Mouse (Mus musculus): ENCODE results near the gene Gm20662. TPM values are rescaled to one million over a fixed set of nuclear protein-coding genes. Genes with fewer than 3 reads are reported as not detected.

Gm20662 gene
- polyA plus RNA-seq, 1 experiment from 2014 or later = not detected

DNA sequence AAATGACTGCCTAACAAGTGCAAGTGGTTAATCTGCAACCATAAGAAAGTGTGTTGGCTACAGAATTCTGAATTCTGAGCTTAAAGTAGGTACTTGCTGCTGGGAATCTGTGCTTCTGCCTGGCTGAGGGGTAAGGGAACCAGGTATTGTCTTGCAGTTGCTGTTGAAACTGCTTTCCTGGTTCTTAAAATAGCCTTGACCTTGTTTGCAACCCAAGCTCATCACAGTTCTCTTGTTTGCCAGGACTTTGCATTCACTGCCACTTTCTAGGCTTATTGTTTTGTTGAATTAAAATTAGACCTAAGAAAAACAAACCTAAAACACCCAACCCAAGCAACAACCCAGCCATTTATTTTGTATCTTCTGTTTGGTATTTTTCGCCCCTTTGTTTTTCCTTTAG, 24.6 kb downstream of the Gm20662 start:
- WGBS = 94% methylated on average over 1 of the region's 1 CpGs
- peaks cover 8% of the 10 kb centered on the region; the same call in 1 of the 2 replicates for H3K36me3 ChIP-seq (ENCODE audit: control insufficient read depth, insufficient read depth, low read length)
- H3K4me1 ChIP-seq (ENCODE audit: control insufficient read depth, insufficient read depth, low read length) = no peaks in the 10 kb centered on the region
- H3K9me3 ChIP-seq (ENCODE audit: control insufficient read depth, low read length) = no peaks in the 10 kb centered on the region
- H3K27ac ChIP-seq (ENCODE audit: low read depth, low read length) = no peak overlapping the region
- H3K9ac ChIP-seq (replicated peaks; ENCODE audit: low read depth, low read length) = no peak overlapping the region
- H3K4me3 ChIP-seq (ENCODE audit: low read depth, low read length) = no peak overlapping the region
- H3K4me2 ChIP-seq (ENCODE audit: low read depth, low read length) = no peak overlapping the region
- ATAC-seq (ENCODE audit: low read depth) = no peak
- H3K27me3 ChIP-seq (ENCODE audit: control insufficient read depth, insufficient read depth, low read length) = no peaks in the 10 kb centered on the region

DNA sequence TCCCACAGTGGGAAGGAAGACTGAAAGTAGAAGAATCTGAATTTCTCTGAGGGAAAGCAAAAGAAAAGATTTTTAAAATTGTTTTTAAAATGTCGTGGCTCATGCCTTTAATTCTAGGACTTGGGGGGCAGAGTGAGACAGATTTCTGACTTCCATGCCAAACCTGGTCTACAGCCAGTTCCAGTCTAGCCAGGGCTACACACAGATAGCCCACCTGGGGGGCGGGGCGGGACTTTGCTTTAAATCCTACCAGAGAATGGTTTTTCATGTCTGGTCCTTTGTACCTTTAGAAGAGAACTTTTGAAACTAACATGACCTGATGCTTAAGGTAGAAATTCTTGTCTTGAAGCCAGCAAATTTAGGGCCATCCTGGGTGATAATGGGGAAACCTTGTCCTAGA, 27.1 kb downstream of the Gm20662 start:
- no peak overlapping the region for H3K9ac ChIP-seq (replicated peaks; ENCODE audit: low read depth, low read length)
- H3K4me1 ChIP-seq (ENCODE audit: control insufficient read depth, insufficient read depth, low read length) = no peaks in the 10 kb centered on the region
- H3K4me2 ChIP-seq (ENCODE audit: low read depth, low read length) = no peak overlapping the region
- H3K9me3 ChIP-seq (ENCODE audit: control insufficient read depth, low read length) = no peaks in the 10 kb centered on the region
- 87% methylated on average over 3 of the region's 3 CpGs for WGBS
- H3K4me3 ChIP-seq (ENCODE audit: low read depth, low read length) = no peak overlapping the region
- H3K27ac ChIP-seq (ENCODE audit: low read depth, low read length) = no peak overlapping the region
- peaks cover 14% of the 10 kb centered on the region for H3K36me3 ChIP-seq (ENCODE audit: control insufficient read depth, insufficient read depth, low read length)
- no peaks in the 10 kb centered on the region for H3K27me3 ChIP-seq (ENCODE audit: control insufficient read depth, insufficient read depth, low read length)
- ATAC-seq (ENCODE audit: low read depth) = no peak

DNA sequence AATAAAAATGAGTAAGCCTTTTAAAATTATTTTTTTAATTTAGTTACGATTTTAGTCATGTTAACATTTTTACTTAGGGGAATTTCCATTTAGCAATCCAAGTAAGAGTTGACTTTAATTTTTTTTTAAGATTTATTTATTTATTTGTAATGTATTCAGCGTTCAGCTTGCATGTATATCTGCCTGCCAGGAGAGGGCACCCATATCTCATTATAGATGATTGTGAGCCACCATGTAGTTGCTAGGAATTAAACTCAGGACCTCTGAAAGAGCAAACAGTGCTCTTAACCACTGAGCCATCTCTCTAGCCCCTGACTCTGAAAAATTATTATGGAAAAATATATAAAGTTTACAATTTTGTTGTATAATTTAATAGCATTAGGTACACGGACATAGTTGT, 30.4 kb downstream of the Gm20662 start:
- 92% methylated on average over 3 of the region's 3 CpGs for WGBS
- H3K4me1 ChIP-seq (ENCODE audit: control insufficient read depth, insufficient read depth, low read length) = no peaks in the 10 kb centered on the region
- no peak overlapping the region for H3K4me2 ChIP-seq (ENCODE audit: low read depth, low read length)
- H3K27me3 ChIP-seq (ENCODE audit: control insufficient read depth, insufficient read depth, low read length) = no peaks in the 10 kb centered on the region
- ATAC-seq (ENCODE audit: low read depth) = no peak
- no peaks in the 10 kb centered on the region for H3K9me3 ChIP-seq (ENCODE audit: control insufficient read depth, low read length)
- H3K36me3 ChIP-seq (ENCODE audit: control insufficient read depth, insufficient read depth, low read length) = peaks cover 14% of the 10 kb centered on the region
- no peak overlapping the region for H3K4me3 ChIP-seq (ENCODE audit: low read depth, low read length)
- H3K9ac ChIP-seq (replicated peaks; ENCODE audit: low read depth, low read length) = no peak overlapping the region
- H3K27ac ChIP-seq (ENCODE audit: low read depth, low read length) = no peak overlapping the region

DNA sequence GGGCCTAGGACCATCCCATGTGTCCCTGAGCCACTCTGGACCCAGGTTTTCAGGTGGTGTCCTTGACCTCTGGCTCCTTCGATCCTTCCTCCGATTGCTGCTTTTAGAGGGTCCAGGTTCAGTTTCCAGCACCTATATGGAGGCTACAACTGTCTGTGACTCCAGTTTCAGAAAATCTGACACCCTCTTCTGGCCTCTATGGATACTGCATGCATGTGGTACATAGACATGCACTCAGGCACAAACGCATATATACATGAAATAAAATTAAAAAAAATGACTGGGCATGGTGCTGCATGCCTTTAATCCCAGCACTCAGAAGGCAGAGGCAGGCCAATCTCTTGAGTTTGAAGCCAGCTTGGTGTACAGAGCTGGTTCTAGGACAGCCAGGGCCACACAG, 31.7 kb downstream of the Gm20662 start:
- Histone ChIP-seq H3K9ac (replicated peaks; ENCODE audit: low read depth, low read length) (no peak overlapping the region), H3K27me3 (ENCODE audit: control insufficient read depth, insufficient read depth, low read length) (no peaks in the 10 kb centered on the region), H3K9me3 (ENCODE audit: control insufficient read depth, low read length) (no peaks in the 10 kb centered on the region), H3K36me3 (ENCODE audit: control insufficient read depth, insufficient read depth, low read length) (peaks cover 19% of the 10 kb centered on the region), H3K27ac (ENCODE audit: low read depth, low read length) (no peak overlapping the region), H3K4me2 (ENCODE audit: low read depth, low read length) (no peak overlapping the region), H3K4me3 (ENCODE audit: low read depth, low read length) (no peak overlapping the region), H3K4me1 (ENCODE audit: control insufficient read depth, insufficient read depth, low read length) (no peaks in the 10 kb centered on the region)
- 98% methylated on average over 3 of the region's 3 CpGs for WGBS
- no peak for ATAC-seq (ENCODE audit: low read depth)

DNA sequence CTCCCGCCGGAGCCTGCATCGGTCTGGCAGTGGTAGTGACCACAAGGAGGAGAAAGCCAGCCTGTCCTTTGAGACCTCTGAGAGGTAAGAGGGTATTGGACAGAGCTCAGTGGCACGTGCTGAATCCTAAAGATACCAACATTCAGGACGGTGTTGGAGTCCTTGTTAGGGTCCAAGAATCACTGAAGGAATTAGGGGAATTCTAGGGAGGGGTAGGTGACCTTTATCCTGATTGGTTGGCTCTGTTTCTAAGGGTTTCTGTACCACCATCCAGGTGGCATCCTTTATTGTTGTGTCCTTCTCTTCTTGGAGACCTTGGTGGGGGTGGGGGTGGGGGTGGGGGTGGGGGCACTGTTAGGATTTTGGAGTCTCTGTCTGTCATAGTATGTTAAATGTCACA, 36.0 kb downstream of the Gm20662 start:
- H3K36me3 ChIP-seq (ENCODE audit: control insufficient read depth, insufficient read depth, low read length) = peaks cover 19% of the 10 kb centered on the region
- no peaks in the 10 kb centered on the region for H3K9me3 ChIP-seq (ENCODE audit: control insufficient read depth, low read length)
- no peaks in the 10 kb centered on the region for H3K27me3 ChIP-seq (ENCODE audit: control insufficient read depth, insufficient read depth, low read length)
- no peak for ATAC-seq (ENCODE audit: low read depth)
- no peak overlapping the region for H3K4me3 ChIP-seq (ENCODE audit: low read depth, low read length)
- no peak overlapping the region for H3K27ac ChIP-seq (ENCODE audit: low read depth, low read length)
- no peak overlapping the region for H3K4me2 ChIP-seq (ENCODE audit: low read depth, low read length)
- 96% methylated on average over 5 of the region's 5 CpGs for WGBS
- H3K4me1 ChIP-seq (ENCODE audit: control insufficient read depth, insufficient read depth, low read length) = no peaks in the 10 kb centered on the region
- H3K9ac ChIP-seq (replicated peaks; ENCODE audit: low read depth, low read length) = no peak overlapping the region

DNA sequence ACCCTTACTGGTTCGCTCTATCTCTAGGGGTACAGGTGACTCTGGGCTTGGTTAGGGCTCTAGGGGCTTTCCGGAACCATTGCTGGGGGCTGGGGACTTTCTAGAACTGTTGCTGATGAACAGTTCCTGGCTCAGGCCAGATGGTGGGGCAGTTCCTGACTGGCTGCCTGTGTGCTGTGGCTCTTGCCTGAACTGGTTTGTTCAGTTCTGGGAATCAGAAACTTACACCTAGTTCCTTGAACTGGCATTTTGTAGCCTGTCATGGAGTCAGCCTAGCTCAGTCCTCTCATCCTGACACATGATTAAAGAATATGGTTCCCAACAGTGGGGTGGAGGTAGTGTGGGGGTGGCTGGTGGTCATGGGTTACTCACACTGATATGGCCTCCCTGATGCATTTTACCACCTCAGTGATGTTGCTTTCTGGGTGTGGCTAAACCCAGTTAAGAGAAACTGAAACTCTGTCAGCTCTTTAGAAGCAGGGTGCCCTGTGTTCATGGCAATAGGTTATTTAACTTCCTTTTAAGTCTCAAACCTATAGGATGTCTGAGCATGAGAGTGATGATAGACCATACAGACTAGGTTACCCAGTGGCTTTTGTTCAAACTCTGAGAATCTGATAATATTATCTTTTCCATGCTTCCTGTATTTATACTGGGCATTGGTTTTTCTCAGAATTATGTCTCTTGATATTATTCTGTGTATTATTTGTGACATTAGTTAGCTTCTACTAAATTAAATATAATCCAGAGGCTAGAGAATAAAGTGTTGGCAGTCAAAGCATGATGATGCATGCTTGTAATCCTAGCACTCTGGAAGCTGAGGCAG, 39.4 kb downstream of the Gm20662 start:
- Histone ChIP-seq H3K4me2 (ENCODE audit: low read depth, low read length) (no peak overlapping the region), H3K36me3 (ENCODE audit: control insufficient read depth, insufficient read depth, low read length) (peaks cover 27% of the 10 kb centered on the region), H3K4me3 (ENCODE audit: low read depth, low read length) (no peak overlapping the region), H3K4me1 (ENCODE audit: control insufficient read depth, insufficient read depth, low read length) (no peaks in the 10 kb centered on the region), H3K9ac (replicated peaks; ENCODE audit: low read depth, low read length) (no peak overlapping the region), H3K27me3 (ENCODE audit: control insufficient read depth, insufficient read depth, low read length) (no peaks in the 10 kb centered on the region), H3K9me3 (ENCODE audit: control insufficient read depth, low read length) (no peaks in the 10 kb centered on the region), H3K27ac (ENCODE audit: low read depth, low read length) (no peak overlapping the region)
- WGBS = 100% methylated on average over 2 of the region's 2 CpGs
- no peak for ATAC-seq (ENCODE audit: low read depth)

DNA sequence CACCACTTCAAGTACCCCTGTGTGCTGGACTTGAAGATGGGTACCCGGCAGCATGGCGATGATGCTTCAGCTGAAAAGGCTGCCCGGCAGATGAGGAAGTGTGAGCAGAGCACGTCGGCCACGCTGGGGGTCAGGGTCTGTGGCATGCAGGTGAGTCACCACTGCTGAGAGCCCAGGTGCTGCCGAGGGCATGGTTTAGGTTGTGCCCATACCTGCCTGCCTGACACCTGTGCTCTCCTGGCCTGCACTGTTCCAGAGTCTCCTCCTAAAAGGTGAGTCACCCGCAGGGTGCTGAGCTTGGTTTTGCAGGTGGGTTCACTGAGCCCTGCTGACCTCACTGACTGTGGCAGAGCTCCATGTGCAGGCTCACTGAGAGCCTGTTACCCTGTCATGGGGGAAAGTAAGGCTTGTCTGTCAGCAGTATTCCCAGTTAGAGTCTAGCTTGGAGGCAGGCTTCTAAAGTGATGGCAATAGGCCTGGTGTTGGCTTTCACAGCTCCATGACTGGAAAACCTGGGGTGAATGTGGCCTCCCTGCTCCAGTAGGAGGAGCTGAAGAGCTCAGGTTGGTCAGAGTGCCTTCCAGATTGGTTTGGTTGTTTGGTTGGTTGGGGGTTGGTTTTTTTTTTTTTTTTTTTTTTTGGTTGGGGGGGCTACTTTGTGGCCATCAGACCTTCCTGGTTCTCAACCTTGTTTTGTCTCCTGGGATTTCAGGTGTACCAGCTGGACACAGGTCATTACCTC, 48.8 kb downstream of the Gm20662 start:
- H3K9me3 ChIP-seq (ENCODE audit: control insufficient read depth, low read length) = no peaks in the 10 kb centered on the region
- peaks cover 8% of the 10 kb centered on the region for H3K4me1 ChIP-seq (ENCODE audit: control insufficient read depth, insufficient read depth, low read length)
- peaks cover 44% of the 10 kb centered on the region for H3K36me3 ChIP-seq (ENCODE audit: control insufficient read depth, insufficient read depth, low read length)
- H3K27ac ChIP-seq (ENCODE audit: low read depth, low read length) = no peak overlapping the region
- WGBS = 94% methylated on average over 8 of the region's 8 CpGs
- H3K4me3 ChIP-seq (ENCODE audit: low read depth, low read length) = no peak overlapping the region
- no peaks in the 10 kb centered on the region for H3K27me3 ChIP-seq (ENCODE audit: control insufficient read depth, insufficient read depth, low read length)
- no peak for ATAC-seq (ENCODE audit: low read depth)
- no peak overlapping the region for H3K4me2 ChIP-seq (ENCODE audit: low read depth, low read length)
- no peak overlapping the region for H3K9ac ChIP-seq (replicated peaks; ENCODE audit: low read depth, low read length)

DNA sequence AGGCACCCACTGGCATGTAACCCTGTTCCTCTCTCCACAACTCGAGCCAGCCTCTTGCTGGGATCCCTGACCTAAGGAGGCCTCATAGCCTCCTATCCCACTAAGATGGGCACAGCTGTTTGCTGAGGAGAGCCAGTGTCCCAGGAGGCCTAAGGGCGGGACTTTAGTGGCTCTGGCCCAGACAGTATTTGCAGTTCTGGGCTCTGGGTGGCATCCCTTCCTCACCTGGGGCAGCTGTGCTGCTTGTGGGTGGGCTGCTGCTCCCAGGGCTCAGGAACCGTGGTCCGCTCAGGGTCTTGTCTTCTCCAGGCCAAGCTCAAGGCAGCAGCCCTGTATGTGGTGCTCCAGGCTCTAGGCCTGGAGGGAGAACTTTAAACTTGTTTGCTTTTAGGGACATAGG, 50.4 kb downstream of the Gm20662 start:
- Histone ChIP-seq H3K4me2 (ENCODE audit: low read depth, low read length) (no peak overlapping the region), H3K27me3 (ENCODE audit: control insufficient read depth, insufficient read depth, low read length) (no peaks in the 10 kb centered on the region), H3K4me3 (ENCODE audit: low read depth, low read length) (no peak overlapping the region), H3K36me3 (ENCODE audit: control insufficient read depth, insufficient read depth, low read length) (peaks cover 36% of the 10 kb centered on the region; the same call in 1 of the 2 replicates), H3K27ac (ENCODE audit: low read depth, low read length) (no peak overlapping the region), H3K9ac (replicated peaks; ENCODE audit: low read depth, low read length) (no peak overlapping the region), H3K4me1 (ENCODE audit: control insufficient read depth, insufficient read depth, low read length) (peaks cover 11% of the 10 kb centered on the region), H3K9me3 (ENCODE audit: control insufficient read depth, low read length) (no peaks in the 10 kb centered on the region)
- 91% methylated on average over 4 of the region's 4 CpGs for WGBS
- ATAC-seq (ENCODE audit: low read depth) = no peak

Measured in neural tube, embryonic 14.5 days (tissue).